Mouse (Mus musculus) adrenal gland, adult 8-10 months (tissue): ENCODE data around the gene Ntn1. TPM values are rescaled to one million over a fixed set of nuclear protein-coding genes. Genes with fewer than 3 reads are reported as not detected.

ENCODE experiments used
- DNase-seq: peaks from one replicate; pipeline ENCODE4 v3.0.0; 2022
- total RNA-seq, 4 experiments: library from RNA; stranded (reverse); gene quantifications; 2 replicates each; pipeline ENCODE4 v1.2.4; 2022

Ntn1 gene
- total RNA-seq, 4 experiments from 2014 or later, result 14.3 to 20.8 (median 16.2) TPM

DNA sequence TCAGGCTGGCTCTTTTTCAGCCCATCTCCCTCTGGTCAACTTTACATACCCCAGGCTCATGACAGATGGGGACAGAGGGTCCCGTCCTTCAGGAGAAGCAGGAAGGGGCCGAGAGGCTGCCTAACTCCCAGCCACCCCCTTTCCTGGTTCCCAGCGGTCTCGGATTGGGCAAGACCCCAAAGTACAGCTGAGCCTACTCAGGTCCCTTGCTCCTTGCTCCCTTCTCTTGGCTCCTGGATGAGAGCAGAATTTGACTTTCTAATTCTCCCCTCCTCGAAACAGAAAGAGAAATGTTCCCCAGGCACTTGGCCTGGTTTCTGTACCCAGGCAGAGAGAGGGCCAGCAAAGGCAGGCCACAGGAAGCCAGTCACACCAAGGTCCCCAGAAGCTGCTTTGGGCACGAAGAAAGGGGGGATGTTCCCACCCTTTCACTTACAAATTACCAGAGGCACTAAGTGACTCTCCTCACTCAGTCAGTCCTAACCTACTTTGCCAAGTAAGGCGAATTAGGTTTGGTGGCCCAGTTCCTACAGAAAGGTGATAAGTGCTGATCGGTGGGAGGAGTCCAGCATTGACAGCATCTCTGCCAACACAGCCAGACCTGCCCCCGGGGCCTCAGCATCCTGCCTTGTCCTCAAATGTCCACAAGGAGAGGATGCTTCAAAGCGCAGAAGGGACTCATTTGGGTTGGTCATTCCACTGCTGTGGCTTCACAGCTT lies 70.1 kb downstream of the Ntn1 start:
- DNase-seq, result no peak

DNA sequence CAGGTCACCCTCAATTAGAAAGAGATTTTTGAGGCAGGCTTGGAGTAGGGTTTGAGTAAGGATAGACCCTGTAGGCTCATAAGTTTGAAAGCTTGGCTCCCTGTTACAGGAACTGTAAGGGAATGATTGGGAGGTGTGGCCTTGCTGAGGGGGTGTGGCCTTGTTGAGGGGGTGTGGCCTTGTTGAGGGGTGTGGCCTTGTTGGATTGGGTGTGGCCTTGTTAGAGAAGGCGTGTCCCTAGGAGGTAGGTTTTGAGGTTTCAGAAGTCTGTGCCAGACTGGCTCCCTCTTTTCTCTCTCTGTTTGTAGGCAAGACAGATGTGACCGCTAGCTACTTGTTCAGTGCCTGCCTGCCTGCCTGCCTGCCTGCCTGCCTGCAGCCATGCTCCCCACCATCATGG lies 75.8 kb downstream of the Ntn1 start:
- no peak for DNase-seq

DNA sequence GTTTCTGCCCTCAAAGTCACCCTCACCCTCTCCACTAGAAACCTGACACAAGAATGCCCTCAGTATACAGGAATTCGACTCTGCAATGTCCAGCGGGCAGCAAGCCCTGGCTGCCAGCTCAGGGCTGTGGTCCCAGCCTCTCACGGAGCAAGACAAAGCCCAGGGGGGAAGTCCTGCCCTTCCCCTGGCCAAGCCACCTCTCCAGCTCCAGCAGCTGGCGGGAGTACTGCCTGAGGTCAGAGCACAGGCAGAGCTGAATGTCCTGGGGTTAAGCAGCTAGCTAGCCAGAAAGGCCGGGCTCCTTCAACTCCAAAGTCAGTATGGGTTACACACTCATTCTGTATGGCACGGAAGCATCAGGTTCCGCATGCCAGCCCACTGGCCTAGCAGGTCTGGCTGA lies 79.2 kb downstream of the Ntn1 start:
- DNase-seq, result peak; percentile 23

DNA sequence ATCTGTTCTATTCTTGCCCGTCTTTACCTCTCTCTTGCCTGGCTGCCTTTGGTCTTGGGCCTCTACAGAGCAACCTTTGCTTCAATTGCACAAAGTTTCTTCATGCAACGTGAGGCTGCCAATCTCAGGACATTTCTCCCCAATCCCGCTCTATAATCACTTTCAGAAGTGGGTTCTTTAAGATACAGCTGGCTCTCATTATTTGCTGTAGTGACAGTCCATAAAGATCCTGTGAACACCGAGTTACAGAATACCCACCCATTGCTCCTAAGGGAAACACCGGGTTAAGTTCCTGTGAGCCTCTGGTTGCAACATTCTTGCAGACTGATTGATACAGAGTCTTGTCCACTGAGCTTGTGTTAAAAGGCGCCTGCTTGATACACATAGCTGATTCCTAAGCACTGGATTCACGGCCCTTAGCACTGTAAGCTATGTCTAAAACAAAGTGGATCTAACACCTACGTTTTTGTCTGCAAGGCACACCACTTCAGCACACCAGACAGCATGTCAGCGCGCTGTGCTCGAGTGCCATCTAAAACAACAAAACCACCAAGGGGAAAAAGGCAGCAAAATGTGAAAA lies 85.0 kb downstream of the Ntn1 start:
- no peak for DNase-seq

- no peak for DNase-seq
These were observed 86.8 kb downstream of the Ntn1 start for GRCm38 (mm10) chr11:68313861-68314260.

DNA sequence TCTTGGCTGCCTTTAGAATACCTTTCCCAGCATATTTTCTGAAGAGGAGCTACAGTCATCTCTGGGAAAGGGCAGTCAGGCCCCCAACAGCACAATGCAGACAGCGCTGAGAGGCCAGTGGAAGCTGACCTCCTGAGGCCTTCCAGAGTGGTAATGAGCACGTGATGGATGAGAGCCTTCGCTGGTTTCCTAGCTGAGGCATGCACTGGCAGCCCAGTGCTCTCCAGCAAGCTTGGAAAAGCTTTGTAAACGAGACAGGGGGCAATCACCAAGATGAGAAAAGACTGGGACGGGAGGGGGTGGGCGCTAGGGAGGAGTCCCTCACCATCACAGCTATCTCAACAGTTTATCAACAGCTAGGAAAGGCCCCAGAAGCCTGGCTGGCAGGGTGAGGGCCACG lies 87.6 kb downstream of the Ntn1 start:
- no peak for DNase-seq

DNA sequence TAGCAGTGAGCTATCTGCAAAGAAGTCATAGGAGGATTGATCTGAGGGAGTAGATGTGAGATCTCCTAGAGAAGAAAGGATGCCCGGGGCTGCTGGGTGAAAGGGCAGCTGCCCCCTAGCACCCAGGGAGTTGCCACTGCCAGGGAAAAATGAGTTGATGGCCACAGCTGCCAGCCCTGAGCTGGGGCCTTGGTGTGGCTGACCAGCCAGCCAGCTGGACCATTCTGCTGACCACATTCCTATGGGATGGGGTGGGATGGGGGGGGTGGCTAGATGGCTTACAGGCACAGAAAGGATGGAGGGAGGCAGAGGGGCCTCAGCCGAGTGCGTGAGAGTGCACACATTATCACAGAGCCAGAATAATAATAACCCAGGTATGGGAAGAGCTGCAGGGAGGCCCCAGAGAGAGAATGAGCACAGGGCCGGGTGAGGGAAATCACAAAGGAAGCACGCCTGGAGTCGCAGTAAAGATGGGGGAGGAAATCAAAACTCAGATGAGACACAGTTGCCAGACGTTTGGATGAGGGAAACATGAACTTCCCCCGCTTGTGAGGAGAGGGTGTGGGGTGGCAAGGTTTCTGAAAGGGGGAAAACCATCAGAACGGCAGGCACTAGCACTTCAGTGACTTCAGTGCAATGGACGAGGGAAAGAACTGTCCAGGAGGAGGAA lies 91.6 kb downstream of the Ntn1 start:
- DNase-seq, result no peak

DNA sequence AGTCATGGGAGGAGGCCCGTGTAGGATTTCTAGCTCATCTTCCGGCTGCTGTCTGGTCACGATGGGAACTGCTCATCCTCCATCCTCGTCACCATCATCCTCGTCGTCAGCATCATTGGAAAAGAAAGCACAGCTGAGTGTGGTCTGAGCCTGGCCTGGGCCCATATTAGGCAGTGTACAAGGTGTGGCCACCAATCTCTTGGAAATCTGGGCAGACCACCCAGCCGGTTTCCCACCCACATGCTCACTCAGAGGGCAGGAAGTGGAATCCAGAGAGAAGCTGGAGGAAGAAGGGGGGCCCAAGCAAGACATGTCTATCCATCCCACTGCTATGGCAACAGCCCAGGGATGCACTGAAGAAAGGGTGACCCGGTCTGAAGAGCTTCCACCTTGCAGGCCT lies 94.6 kb downstream of the Ntn1 start:
- no peak for DNase-seq

GRCm38 (mm10) chr11:68302323-68302722 lies 98.3 kb downstream of the Ntn1 start:
- no peak for DNase-seq

- DNase-seq, result no peak
These were observed 99.0 kb downstream of the Ntn1 start for GRCm38 (mm10) chr11:68301660-68302059.

GRCm38 (mm10) chr11:68295474-68295873 lies 105.1 kb downstream of the Ntn1 start:
- DNase-seq, result no peak

GRCm38 (mm10) chr11:68290631-68291030 lies 110.0 kb downstream of the Ntn1 start:
- DNase-seq, result no peak

DNA sequence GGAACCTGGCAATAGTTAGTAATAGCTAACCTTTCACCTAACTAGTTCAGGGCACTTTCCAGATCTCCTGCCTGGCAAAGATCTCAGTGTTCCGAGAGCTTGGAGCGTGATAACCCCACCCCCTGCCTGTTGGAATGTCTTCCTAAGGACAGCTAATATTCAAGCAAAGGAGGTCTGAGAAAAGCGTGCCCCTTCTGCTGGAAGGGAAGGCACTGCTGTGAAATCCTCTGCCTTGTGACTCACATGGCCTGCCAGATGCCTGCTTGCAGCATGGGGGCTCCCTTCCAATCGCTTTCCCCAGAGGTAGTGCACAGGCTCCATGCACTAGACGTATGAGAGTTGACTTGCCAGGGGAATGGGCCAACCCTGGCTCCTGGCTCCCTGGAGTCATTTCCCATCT lies 113.3 kb downstream of the Ntn1 start:
- peak; percentile 11 for DNase-seq

GRCm38 (mm10) chr11:68286142-68286808 lies 114.3 kb downstream of the Ntn1 start:
- peak; percentile 20 for DNase-seq

GRCm38 (mm10) chr11:68285754-68286141 lies 114.9 kb downstream of the Ntn1 start:
- no peak for DNase-seq

- DNase-seq, result no peak
These were observed 120.6 kb downstream of the Ntn1 start for GRCm38 (mm10) chr11:68280001-68280510.

GRCm38 (mm10) chr11:68276945-68277344 lies 123.7 kb downstream of the Ntn1 start:
- DNase-seq, result no peak

DNA sequence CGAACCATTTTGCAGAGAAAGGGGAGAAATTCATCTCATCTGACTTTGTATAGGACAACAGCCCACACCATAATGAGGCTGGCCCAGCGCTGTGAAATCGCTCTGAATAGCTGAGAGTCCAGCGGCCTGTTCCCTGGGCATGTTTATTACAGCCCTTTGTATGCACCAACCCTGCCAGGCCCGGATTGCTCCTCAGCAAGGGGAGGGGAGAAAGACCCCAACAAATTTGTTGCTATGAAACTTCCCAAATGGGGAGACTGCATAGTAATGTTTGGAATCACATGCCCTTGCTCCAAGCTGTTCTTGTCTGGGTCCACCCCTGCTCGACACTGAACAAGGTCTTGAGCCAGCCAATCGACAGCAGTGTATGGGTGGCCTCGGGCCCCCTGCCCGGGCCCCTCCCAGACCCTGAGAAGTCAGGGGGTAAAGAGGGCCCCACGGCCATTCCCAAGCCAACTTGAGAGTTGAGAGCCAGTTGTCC lies 126.3 kb downstream of the Ntn1 start:
- no peak for DNase-seq

DNA sequence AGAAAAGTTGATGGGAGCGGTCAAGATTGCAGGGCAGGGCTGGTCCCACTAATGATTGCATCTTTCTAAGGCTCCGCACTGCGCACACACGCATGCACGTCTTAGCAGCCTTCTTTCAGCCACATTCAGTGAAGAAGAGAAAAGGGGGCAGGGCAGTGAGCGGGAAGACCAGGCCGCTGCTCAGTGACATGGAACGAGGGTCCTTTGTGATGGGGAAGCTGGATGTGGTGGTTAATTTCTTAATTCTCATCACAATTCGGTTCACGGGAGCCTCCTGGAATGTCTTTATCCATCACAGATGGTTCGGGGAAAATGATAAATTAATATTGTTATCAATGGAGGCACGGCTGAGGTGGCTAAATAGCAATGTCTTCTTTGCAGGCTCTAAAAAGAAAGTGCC lies 126.8 kb downstream of the Ntn1 start:
- no peak for DNase-seq

GRCm38 (mm10) chr11:68270730-68271467 lies 129.7 kb downstream of the Ntn1 start:
- no peak for DNase-seq

- no peak for DNase-seq
These were observed 136.3 kb downstream of the Ntn1 start for GRCm38 (mm10) chr11:68264276-68264675.

DNA sequence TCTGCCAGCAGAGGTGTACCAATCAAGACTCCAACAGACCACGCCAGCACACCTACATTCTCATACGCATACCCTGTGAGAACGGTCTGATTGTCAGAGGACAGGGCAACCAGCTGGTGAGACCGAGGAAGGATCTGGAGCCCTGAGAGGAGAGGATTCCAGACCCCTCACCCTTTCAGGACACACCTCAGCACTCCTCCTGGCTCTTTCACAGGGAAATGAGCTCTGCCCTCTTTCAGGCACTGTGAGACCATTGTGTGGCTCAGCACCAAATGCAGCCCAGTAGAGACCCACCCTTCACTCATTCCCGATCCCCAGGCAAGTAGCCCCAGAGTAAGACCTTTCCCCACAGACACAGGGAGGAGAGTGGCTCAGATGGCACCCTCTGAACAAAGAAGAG lies 137.5 kb downstream of the Ntn1 start:
- DNase-seq, result no peak
